11 mouse cellular contexts compared by ENCODE assay signal in genomic region chr16:43409108-43409909, GRCm38 (mm10).
A peak's percentile ranks its signal among the peaks of the same experiment; 100 is the strongest.
DNase-seq lines count a peak whose midpoint lies in the region; TF ChIP-seq lines count a peak whose summit lies in the region.
"Had no signal": no experiment of that assay in that cellular context is flagged by ENCODE, and none has a peak within 500 bp of the region (broad histone marks: within the 10 kb centered on the region; RNA-seq: fewer than 3 reads in every experiment).

No protein-coding gene starts in this region.

- no peaks in the 10 kb centered on the region for H3K27me3 ChIP-seq in kidney, adult 2 months (replicated peaks; ENCODE audit: control insufficient read depth, insufficient read depth, low read length)
- H3K27me3 ChIP-seq in embryonic facial prominence, embryonic 10.5 days (replicated peaks; ENCODE audit: low read depth, poor library complexity, severe bottlenecking) = no peaks in the 10 kb centered on the region
- H3K27me3 ChIP-seq: liver, embryonic 12.5 days; neural tube, embryonic 12.5 days had no signal

- TF ChIP-seq CTCF in kidney, adult 2 months (conservative IDR thresholded peaks at IDR 0.05; ENCODE audit: insufficient read depth, insufficient read length, low read depth, low read length) = no peak

- TF ChIP-seq POLR2A in kidney, adult 2 months (IDR thresholded peaks at IDR 0.05; ENCODE audit: low read depth, low read length) = no peak

- no peaks in the 10 kb centered on the region for H3K36me3 ChIP-seq in kidney, adult 2 months (ENCODE audit: control insufficient read depth, insufficient read depth, low read length)
- no peaks in the 10 kb centered on the region for H3K36me3 ChIP-seq in embryonic facial prominence, embryonic 10.5 days (replicated peaks)
- H3K36me3 ChIP-seq: liver, embryonic 12.5 days; neural tube, embryonic 12.5 days had no signal

- H3K4me1 ChIP-seq in kidney, adult 2 months (ENCODE audit: control insufficient read depth, insufficient read depth, low read length) = peaks cover 10% of the 10 kb centered on the region; the same call in 1 of the 2 replicates
- H3K4me1 ChIP-seq in embryonic facial prominence, embryonic 10.5 days = peaks cover 17% of the 10 kb centered on the region
- H3K4me1 ChIP-seq: liver, embryonic 12.5 days had no signal

- 58% methylated on average over 4 of the region's 4 CpGs for WGBS in kidney, adult 2 months
- 66% methylated on average over 4 of the region's 4 CpGs for WGBS in embryonic facial prominence, embryonic 10.5 days

- H3K27ac ChIP-seq in kidney, adult 2 months (ENCODE audit: insufficient read depth, low read depth, low read length) = peak overlapping the region; percentile 67
- H3K27ac ChIP-seq in embryonic facial prominence, embryonic 10.5 days (replicated peaks) = no peak overlapping the region
- H3K27ac ChIP-seq: liver, embryonic 12.5 days; neural tube, embryonic 12.5 days had no signal

- peak; percentile 64 for DNase-seq in kidney, adult 2 months
- no peak for DNase-seq in kidney, postnatal 4 days
- DNase-seq in spleen, postnatal 36 days (ENCODE audit: low spot score in 2 of 2) = peak; percentile 31 to 34
- no peak for DNase-seq in spleen, postnatal 10 days (ENCODE audit: low spot score in 2 of 2)
- DNase-seq in kidney, postnatal 14 days = peak; percentile 47
- DNase-seq in embryonic facial prominence, embryonic 10.5 days (ENCODE audit: low spot score) = no peak
- no peak for DNase-seq in cerebellum, postnatal 36 days
- DNase-seq: embryo, embryonic 11 days; thymus, adult 18-20 months had no signal

- H3K9me3 ChIP-seq in embryonic facial prominence, embryonic 10.5 days = no peaks in the 10 kb centered on the region
- H3K9me3 ChIP-seq: liver, embryonic 12.5 days; neural tube, embryonic 12.5 days had no signal

- H3K4me3 ChIP-seq in kidney, adult 2 months (ENCODE audit: insufficient read depth, low read depth, low read length) = no peak overlapping the region
- no peak overlapping the region for H3K4me3 ChIP-seq in embryonic facial prominence, embryonic 10.5 days
- H3K4me3 ChIP-seq: liver, embryonic 12.5 days; neural tube, embryonic 12.5 days had no signal

Comparison
In these comparisons a context has a peak if more than half of its experiments do, and no peak if none do; other contexts are left out.
1. DNase-seq: peak in kidney, adult 2 months (single experiment), spleen, postnatal 36 days (2 of 2) and kidney, postnatal 14 days (single experiment); none in kidney, postnatal 4 days (0 of 2), spleen, postnatal 10 days (0 of 2), embryonic facial prominence, embryonic 10.5 days (single experiment) and cerebellum, postnatal 36 days (0 of 2).